Mouse (Mus musculus): ENCODE data around the gene Dhdh.

The Dhdh gene

GRCm38 (mm10) chr7:45470869-45471268, 17.7 kb downstream of the Dhdh start:
- DNase-seq: peak; percentile 85

DNA sequence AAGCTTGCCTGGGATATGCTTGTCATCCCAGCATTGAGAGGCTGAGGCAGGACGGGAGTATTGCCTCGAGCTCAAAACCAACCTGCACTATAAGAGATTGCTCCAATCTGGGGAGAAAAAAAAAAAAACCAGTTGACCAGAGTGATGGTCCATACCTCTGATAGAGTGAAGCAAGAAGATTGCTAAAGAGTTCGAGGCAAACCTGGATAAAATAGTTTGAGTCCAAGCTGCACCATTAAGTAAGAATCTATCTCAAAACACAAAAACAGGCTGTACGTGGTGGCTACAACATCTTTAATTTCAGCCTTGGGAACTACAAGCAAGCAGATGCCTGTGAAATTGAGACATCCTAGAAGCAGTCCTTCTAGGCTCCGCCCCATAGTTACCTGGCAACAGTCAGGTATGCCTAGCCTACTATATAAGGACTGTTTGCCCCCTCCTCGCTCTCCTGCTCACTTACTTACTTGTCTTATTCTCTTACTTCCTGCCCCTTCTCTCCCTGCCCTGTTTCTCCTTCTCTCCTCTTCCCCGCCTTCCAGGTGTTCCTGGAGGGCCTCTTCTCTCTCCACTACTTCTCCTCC, 21.4 kb downstream of the Dhdh start:
- peak; percentile 57 for DNase-seq

GRCm38 (mm10) chr7:45466283-45467089, 22.1 kb downstream of the Dhdh start, which contains the start of gene Bax:
Gene Bax (minus strand): TSS chr7:45466898.
- peak; percentile 98 for DNase-seq

GRCm38 (mm10) chr7:45465549-45465948, 23.1 kb downstream of the Dhdh start:
- peak; percentile 63 for DNase-seq

- no peak for DNase-seq
Measured at GRCm38 (mm10) chr7:45465112-45465511, 23.5 kb downstream of the Dhdh start.

DNA sequence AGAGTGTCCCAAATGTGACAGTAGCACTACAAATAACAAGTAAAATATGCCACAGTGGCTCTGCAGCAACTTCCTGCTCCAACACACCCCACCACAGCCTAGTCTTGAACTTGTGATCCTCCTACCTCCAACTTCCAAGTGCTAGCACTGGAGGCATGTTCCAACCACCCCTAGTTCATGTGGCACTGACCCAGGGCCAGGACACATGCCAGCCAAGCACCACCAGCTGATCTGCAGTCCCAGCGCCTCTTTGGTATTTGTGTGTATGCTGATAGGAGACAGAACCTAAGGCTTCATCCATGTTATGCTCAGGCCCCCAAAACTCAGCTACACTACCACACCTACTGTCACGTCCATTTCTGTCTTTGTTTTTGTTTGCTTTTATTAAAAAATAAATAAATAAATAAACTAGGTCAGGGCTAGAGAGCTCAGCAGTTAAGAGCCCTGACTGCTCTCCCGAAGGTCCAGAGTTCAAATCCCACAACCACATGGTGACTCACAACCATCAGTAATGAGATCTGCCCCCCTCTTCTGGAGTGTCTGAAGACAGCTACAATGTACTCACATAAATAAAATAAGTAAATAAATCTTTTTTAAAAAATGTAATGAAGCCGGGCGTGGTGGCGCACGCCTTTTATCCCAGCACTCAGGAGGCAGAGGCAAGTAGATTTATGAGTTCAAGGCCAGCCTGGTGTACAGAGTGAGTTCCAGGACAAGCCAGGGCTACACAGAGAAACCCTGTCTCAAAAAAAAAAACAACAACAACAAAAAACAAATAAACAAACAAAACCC, 24.4 kb downstream of the Dhdh start:
- peak; percentile 68 for DNase-seq

DNA sequence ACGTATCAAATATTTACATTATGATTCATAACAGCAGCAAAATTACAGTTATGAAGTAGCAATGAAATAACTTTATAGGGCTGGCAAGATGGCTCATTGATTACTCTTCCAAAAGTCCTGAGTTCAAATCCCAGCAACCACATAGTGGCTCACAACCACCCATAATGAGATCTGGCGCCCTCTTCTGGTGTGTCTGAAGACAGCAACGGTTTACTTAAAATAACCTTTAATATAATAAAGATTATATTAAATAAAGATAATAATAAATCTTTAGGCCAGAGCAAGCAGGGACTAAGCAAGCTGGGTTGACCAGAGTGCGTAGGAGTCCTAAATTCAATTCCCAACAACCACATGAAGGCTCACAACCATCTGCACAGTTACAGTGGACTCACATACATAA, 25.7 kb downstream of the Dhdh start:
- DNase-seq: peak; percentile 52

GRCm38 (mm10) chr7:45462325-45462724, 26.3 kb downstream of the Dhdh start:
- DNase-seq: no peak

GRCm38 (mm10) chr7:45461781-45462180, 26.8 kb downstream of the Dhdh start:
- DNase-seq: no peak

- no peak for DNase-seq
Measured at GRCm38 (mm10) chr7:45461326-45461725, 27.3 kb downstream of the Dhdh start.

DNA sequence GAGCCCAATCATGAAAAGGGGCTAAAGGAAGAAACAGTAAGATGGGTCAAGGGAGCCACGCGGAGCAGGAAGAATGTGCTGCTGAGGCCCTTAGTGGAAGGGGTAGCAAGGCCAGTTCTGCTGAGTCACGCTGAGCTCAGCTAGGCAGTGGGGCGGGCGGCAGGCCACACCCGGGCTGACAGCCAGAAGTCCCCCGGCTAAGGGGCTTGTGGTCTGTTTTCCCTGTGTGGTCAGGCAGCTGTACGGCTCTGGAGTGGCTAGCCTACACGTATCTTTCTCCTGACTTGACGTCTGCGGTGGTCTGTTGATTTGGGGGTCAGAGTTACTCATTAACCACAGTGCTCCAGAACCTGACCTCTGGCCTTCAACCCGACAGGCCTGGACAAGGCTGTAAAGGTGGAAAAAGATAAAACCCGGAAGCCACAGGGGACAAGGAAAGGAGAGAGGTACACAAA, 27.7 kb downstream of the Dhdh start:
- DNase-seq: peak; percentile 55

GRCm38 (mm10) chr7:45460377-45460776, 28.2 kb downstream of the Dhdh start:
- DNase-seq: peak; percentile 51

- peak; percentile 99 for DNase-seq
Measured at GRCm38 (mm10) chr7:45459564-45460140, 29.0 kb downstream of the Dhdh start, which contains the start of gene Ftl1. Gene Ftl1 (minus strand): TSS chr7:45459884.

DNA sequence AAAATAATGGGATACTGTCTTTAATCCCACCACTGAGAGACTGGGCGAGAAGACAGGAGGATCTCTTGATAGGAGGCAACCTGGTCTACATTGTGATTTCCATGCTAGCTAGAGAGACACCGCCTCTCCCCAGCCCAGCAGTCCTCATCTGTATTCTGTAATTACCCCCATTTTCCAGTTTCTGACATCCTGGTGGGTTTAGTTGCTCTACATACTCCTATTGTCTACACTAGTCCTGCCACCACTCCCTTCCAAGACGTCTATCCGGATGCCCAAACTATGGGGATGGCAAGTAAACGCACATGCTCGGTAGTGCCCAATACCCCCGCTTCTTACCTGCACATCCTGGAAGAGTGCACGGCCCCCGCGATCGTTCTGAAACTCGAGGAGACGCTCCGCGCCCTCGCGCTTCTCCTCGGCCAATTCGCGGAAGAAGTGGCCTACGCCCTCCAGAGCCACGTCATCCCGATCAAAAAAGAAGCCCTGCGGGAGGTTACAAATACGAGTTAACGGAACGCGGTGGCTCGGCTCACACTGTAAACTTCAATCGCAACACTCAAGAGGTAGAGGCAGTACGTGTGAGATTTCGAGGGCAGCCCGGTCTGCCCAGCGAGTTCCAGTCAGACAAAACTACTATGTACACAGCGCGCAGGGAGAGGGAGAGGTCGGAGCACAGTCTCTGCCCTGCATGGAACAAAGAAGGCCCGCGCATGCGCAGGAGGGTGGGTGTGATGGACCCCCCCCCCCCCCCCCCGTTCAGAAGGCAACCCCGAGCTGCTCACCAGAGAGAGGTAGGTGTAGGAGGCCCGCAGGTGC, 29.6 kb downstream of the Dhdh start:
- peak; percentile 82 for DNase-seq

GRCm38 (mm10) chr7:45457204-45458060, 31.2 kb downstream of the Dhdh start:
- no peak for DNase-seq

GRCm38 (mm10) chr7:45456721-45457203, 31.8 kb downstream of the Dhdh start:
- DNase-seq: no peak

DNA sequence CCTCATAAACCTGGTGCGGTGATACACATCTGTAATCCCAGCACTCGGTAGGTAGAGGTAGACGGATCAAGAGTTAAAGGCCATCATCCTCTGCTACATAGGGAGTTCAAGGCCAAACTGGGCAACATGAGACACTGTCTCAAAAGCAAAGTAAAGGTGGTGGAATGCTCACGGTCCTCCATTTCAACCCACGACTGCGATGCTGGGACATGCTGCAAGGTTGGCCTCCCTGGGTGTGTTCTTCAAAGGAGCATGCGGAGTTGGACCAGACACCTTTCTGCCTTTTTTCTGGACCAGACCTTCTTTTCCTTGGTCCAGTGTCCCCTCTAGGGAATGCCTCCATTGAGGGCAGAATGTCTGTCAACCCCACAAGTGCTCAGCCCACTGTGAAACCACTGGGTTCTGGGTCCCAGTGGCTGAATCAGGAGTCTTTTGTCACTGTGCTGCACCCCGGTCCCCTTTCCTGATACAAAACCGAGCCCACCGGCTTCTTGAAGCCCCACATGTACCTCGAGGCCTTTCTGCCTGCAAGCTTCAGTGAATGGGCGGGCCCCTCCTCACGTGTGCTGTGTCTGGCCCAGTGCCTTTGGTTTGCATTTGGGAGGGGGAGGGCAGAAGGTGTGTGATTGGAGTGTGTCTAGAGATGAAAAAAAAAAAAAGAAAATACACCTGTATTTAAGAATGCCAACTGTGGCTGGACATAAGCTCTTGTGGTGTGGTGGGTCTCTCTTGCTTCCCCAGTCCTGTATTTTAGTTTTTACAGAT, 32.5 kb downstream of the Dhdh start:
- no peak for DNase-seq

DNA sequence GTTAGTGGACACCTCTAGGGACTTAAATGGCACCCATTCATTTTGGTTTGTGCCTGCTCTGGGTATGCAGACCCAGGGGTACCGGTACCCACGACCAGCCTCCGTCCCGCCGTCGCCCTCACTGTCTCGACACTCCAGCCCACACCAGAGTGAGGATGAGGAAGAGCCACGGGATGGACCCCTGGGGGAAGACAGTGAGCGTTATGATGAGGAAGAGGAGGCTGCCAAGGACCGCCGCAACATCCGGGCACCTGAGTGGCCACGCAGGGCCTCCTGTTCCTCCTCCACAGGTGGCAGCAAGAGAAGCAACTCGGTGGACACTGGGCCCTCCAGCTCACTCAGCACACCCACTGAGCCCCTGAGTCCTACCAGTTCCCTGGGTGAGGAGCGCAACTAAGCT, 33.6 kb downstream of the Dhdh start:
- DNase-seq: no peak

DNA sequence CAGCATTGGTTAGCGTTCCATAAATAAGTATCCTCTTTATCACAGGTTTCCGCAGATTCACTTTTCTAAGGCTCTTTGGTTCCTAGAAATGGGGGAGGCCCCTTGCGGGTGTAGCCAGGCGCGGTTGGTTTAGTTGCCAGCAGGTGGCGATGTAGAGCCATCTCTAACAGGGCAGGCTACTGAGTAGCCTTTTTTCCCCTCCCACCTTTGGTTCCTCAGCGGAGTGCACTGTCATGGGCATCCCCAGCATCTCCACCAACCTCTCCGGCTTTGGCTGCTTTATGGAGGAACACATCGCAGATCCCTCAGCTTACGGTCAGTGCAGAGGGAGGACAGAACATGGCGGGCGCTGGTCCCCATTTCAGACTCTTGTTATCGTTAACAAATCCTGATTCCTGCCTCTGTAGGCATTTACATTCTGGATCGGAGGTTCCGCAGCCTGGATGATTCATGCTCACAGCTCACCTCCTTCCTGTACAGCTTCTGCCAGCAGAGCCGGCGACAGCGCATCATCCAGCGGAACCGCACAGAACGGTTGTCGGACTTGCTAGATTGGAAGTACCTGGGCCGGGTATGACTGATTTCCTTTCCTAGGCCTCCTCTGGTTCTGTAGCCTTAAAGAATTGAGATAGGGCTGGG, 37.1 kb downstream of the Dhdh start:
- DNase-seq: peak; percentile 88

- no peak for DNase-seq
Measured at GRCm38 (mm10) chr7:45449974-45450373, 38.6 kb downstream of the Dhdh start.
